Mouse (Mus musculus): ENCODE measurements around the gene Wdr20. TPM values are rescaled to one million over a fixed set of nuclear protein-coding genes. Genes with fewer than 3 reads are reported as not detected.

Wdr20 gene
- total RNA-seq, 1 experiment from 2014 or later = 43.4 TPM

DNA sequence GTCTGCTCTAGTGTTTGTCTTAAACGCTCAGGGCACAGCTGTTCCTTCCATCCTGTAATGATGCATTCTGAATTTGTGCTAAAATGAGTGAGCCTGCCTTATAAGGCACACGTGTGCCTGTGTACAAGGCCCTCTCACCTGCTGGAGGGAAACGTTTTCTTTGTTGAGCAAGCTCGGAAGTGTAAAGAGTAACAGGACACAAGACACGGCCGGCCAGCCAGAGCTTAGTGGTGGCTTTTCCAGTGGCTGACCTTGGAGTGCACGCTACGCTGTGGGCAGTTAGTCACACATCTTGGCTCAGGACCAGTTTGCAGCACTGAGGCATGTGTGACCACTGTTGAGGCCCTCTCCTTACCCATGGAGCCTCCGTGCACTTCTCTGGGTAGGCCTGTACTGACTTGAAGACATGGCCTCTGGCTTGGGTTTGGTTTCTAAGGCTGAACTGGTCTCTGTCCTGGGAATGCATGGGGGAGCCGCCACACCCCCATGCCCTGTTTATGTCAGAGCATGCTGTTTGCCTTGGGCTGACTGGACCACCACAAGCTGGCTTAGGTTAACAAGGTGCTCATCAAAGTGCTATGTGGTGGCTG is 60.2 kb downstream of the Wdr20 start:
- ATAC-seq (replicated peaks in 1 of 2; ENCODE audit: insufficient read depth in 1 of 2, low FRiP score in 2 of 2, low TSS enrichment in 1 of 2, low read depth in 1 of 2, poor library complexity in 2 of 2, severe bottlenecking in 2 of 2) = no peak

DNA sequence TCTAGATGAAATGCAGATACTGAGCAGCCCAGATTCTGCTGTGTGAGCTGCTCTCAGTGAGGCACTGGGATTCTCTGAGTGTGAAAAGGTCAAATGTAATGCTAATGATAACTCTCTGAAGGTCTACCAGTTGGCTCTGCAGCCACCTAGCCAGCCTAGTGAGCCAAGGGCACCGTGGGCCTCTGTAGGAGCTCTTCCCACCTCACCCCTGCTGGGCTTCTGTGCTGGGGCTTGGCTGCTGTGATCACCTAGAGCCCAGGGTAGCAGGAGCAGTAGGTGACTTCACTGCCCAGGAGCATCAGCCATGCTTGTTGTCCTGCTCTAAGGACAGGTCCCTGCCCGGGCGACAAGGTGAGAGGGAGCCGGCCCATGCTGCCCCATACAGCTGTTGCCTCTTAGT is 61.5 kb downstream of the Wdr20 start:
- no peak for ATAC-seq (replicated peaks in 1 of 2; ENCODE audit: insufficient read depth in 1 of 2, low FRiP score in 2 of 2, low TSS enrichment in 1 of 2, low read depth in 1 of 2, poor library complexity in 2 of 2, severe bottlenecking in 2 of 2)

DNA sequence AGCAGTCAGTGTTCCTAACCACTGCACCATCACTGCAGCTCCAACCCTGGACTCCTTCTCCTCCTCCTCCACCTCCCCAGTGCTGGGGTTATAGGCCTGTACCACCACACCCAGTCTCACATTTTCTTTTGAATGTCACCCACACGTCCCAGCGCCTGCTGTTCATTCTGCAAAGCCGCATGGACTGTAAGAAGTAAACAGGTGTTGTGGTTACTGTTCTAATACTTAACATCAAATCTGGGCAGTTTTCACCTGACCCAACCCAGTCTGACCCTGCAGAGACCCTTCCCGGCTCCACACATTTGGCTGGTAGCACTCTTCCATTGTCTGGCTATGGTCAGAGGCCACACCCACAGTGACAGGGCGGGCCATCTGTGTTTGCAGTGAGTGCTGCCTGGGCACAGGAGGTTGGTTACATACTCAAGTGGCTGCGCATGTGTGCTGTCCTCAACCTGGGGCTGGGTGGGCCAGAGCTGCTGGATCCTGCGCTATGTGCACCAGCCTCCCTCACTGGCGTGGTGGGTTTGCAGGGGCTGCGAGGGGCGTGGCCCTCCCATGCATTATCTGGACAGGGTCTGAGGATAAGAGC is 64.2 kb downstream of the Wdr20 start:
- ATAC-seq (replicated peaks in 1 of 2; ENCODE audit: insufficient read depth in 1 of 2, low FRiP score in 2 of 2, low TSS enrichment in 1 of 2, low read depth in 1 of 2, poor library complexity in 2 of 2, severe bottlenecking in 2 of 2) = no peak

DNA sequence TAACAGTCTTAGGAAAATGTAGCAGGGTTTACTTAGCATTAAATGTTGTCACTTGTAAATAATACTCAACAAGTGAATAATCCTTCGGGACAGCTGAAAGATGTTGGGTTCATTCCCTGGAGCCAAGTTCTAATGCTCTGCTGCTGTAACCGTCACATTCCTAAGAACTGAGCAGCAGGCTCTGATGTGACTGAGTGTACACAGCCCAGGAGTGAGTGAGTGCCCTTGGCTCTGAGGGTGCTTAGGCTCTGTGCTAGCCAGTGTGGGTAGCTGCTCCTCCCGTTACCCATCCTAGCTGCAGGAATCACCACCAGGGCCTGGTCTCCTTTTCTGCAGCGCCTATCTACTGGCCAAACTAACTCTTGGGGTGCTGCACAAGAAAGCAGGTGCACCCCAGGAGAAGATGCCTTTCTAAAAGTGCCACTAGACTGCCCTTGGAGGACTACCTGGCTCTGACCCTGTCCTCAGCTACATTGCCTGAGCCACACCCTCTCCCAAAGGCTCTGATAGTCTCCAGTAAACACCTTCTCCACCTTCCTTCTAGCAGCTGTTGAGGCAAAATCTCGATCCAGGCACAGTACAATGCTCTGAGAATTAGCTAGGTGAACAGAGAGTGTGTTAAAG is 65.0 kb downstream of the Wdr20 start:
- ATAC-seq (replicated peaks in 1 of 2; ENCODE audit: insufficient read depth in 1 of 2, low FRiP score in 2 of 2, low TSS enrichment in 1 of 2, low read depth in 1 of 2, poor library complexity in 2 of 2, severe bottlenecking in 2 of 2) = no peak

DNA sequence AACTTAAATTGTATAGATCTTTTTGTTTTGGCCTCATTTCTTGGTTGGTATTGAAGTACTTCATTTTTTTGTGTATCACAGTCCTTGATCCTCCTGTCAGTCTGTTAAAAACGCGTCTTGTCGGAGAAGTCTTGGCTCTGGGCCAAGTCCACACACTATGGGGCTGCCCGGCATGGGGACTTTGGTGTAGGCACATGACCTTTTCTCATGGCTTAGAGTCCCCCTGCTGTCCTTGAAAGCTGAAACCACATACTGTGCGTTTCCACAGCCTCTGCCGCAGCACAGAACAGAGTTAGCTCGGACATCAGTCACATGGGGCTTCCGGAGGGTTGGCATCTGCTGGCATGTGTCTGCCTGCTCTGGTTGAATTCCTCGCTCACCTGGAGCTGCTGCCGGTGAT is 66.5 kb downstream of the Wdr20 start:
- no peak for ATAC-seq (replicated peaks in 1 of 2; ENCODE audit: insufficient read depth in 1 of 2, low FRiP score in 2 of 2, low TSS enrichment in 1 of 2, low read depth in 1 of 2, poor library complexity in 2 of 2, severe bottlenecking in 2 of 2)

DNA sequence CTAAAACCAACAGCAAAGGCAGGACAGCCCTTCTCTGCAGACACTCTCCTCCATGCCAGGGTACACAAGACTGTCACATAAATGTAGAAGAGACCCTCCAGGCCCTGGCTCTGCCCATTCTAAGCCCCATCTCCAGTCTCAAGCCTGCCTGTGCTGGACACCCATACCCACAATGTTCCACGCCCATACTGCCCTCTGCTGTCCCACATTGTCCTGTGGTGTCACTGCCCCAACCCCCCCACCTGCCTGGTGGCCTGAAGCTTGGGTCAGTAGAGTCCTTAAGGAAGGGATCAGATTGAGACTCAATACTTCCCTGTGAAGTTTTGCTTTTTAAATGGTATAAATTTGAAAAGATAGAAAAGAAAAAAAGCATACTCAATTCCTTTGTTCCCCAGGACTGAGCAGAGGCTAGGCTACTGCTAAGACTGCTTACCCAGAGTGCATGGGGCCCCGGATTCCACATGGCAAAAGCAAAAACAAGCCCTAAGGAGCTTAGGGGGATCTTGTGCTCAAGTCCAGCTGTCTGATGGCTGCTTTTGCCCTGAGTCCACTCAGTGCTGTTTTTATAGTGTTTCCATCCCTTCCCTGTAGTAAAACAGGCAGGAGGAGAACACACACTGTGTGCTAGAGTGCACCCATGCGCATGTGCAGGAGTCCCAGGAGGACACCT is 68.7 kb downstream of the Wdr20 start:
- ATAC-seq (replicated peaks in 1 of 2; ENCODE audit: insufficient read depth in 1 of 2, low FRiP score in 2 of 2, low TSS enrichment in 1 of 2, low read depth in 1 of 2, poor library complexity in 2 of 2, severe bottlenecking in 2 of 2) = no peak

DNA sequence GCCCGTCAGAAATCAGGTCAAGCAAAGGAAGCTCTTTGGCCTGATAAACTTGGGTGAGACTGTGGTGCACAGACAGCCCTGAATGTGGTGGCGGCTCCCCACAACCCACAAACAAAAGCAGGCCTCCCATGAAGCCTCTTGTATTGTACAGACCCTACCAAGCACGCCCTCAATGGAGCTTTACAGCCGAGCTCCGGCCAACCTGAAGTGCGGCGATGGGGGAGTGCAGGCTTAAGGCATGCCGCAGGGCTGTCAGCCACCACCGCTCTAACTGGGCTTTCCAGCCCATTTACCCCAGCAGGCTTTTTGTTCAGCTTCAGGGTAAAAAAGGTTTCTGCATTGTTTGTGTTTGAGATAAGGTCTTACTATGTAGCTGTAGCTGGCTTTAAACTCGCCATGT is 70.7 kb downstream of the Wdr20 start:
- ATAC-seq (replicated peaks in 1 of 2; ENCODE audit: insufficient read depth in 1 of 2, low FRiP score in 2 of 2, low TSS enrichment in 1 of 2, low read depth in 1 of 2, poor library complexity in 2 of 2, severe bottlenecking in 2 of 2) = no peak

DNA sequence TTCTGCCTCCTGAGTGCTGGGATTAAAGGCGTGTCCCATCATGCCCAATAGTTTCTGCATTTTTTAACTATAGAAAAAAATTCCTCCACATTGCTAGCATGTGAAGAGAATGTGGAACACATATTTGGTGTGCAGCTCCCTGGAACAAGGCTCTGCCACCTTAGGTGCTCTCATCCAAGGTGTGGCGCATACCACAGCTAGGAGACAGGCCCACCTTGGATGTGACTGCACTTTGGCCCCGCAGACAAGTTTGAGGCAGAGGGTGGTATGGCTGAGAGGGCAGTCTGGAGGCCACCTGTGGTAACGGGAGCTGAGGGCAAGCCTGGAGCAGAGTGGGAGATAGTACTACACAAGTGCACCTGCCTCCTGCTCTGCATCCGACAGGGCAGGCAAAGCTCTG is 71.1 kb downstream of the Wdr20 start:
- ATAC-seq (replicated peaks in 1 of 2; ENCODE audit: insufficient read depth in 1 of 2, low FRiP score in 2 of 2, low TSS enrichment in 1 of 2, low read depth in 1 of 2, poor library complexity in 2 of 2, severe bottlenecking in 2 of 2) = no peak

DNA sequence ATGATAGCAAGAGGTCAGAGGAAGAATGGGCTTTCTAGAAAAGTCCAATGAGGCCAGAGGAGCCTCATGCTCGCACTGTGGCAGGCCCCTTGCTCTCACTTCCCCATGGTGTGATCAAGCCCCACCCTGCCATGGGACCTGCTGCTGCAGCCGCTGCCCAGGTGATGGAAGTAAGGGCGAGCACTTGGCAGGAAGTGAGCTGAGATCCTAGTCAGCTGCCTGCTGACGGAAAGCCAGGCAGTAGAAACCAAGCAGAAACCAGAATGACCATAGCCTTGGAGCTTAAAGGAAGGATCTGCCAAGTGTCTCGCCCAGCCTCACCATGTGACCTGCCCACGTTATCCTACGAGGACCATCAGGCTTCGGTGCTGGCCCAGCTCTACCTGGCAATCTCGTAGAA is 75.4 kb downstream of the Wdr20 start:
- ATAC-seq (replicated peaks in 1 of 2; ENCODE audit: insufficient read depth in 1 of 2, low FRiP score in 2 of 2, low TSS enrichment in 1 of 2, low read depth in 1 of 2, poor library complexity in 2 of 2, severe bottlenecking in 2 of 2) = peak; percentile 48 to 56; a peak in 2 of 4 replicates

DNA sequence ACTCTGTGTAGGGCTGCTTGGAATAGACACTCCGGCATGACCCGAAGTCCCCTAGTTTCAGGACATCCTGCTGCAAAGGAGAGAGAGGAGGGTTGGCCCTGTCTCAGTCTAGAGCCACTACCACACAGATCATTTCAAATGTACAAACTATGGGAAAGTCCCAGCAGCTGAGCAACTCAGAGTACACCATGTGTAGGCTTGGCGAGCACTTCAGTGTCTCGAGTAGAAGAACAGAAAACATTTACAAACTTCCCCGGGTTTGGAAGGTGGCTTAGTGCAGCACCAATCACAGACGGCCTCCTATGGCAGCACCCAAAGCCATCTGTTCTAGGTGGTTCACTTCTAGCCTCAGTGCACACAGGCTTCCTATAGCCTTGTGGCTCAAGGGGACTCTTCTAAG is 75.9 kb downstream of the Wdr20 start:
- ATAC-seq (replicated peaks in 1 of 2; ENCODE audit: insufficient read depth in 1 of 2, low FRiP score in 2 of 2, low TSS enrichment in 1 of 2, low read depth in 1 of 2, poor library complexity in 2 of 2, severe bottlenecking in 2 of 2) = no peak

DNA sequence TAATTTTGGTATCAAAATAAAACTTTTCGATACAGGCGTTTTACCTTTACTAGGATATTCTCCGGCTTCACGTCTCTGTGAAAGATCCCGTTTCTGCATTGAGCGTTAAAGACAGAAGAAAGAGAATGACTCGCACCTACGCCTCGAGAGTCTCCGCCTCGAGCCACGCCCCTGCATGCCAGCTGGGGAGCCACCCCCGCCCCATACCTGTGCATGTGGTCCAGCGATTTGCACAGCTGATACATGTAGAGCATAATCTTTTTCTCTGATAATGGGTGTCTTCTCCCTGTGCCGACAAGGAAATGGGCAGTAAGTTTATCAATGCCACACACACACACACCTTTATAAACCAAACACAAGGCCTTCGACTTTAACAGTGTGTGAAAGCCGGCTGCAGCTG is 77.2 kb downstream of the Wdr20 start:
- ATAC-seq (replicated peaks in 1 of 2; ENCODE audit: insufficient read depth in 1 of 2, low FRiP score in 2 of 2, low TSS enrichment in 1 of 2, low read depth in 1 of 2, poor library complexity in 2 of 2, severe bottlenecking in 2 of 2) = no peak

DNA sequence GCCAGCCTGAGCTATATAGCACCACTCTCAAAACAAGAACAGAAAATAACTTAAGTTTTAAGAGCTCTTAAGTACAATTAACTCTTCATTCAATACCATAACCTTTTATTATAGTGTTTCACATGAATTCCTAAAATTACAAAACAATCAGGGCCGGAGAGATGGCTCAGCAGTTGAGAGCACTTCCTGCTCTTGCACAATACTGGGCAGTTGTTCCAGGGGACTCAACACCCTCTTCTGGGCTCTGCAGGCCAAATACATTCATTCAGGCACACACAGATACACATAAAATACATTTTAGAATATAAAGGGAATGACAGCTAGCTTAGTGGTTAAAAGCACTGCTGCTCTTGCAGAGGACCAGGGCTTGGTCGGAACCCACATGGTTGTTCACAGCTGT is 79.1 kb downstream of the Wdr20 start:
- ATAC-seq (replicated peaks in 1 of 2; ENCODE audit: insufficient read depth in 1 of 2, low FRiP score in 2 of 2, low TSS enrichment in 1 of 2, low read depth in 1 of 2, poor library complexity in 2 of 2, severe bottlenecking in 2 of 2) = no peak

DNA sequence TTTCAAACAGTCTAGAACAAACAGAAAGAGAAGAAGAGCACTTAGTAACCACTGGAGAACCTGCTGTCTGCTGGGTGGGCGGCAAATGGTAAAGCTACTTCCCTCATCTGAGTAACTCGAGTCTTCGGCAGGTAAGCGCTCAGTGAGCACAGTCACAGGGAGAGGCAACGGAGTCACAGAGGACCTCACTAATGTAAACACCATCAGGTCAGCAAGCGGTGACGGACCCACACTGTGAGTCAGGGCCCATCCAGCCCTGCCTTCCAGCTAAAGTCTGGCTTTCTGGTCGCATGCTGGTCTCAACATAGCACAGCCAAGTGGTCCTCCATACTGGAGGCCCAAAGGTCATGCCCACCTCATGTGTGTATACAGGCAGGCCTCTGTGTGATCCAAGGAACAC is 81.6 kb downstream of the Wdr20 start:
- ATAC-seq (replicated peaks in 1 of 2; ENCODE audit: insufficient read depth in 1 of 2, low FRiP score in 2 of 2, low TSS enrichment in 1 of 2, low read depth in 1 of 2, poor library complexity in 2 of 2, severe bottlenecking in 2 of 2) = no peak

DNA sequence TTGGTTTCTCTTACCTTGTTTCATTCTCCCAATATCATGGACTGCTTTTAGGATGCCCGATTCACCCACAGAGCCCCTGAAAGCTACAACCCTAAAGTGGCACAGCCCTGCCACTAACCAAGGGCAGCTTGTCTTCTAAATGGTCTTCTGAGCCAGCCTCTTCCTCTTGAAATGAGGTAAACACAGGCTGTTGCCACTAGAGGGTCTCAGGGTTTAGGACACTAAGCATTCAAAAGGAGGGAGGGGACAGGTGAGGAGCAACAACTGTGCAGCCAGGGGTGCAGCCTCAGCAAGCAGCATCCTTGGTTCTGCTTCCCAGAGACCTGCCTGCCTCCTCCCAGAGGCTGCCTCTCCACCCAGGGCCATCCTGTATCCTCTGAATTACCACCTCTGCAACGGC is 84.0 kb downstream of the Wdr20 start:
- ATAC-seq (replicated peaks in 1 of 2; ENCODE audit: insufficient read depth in 1 of 2, low FRiP score in 2 of 2, low TSS enrichment in 1 of 2, low read depth in 1 of 2, poor library complexity in 2 of 2, severe bottlenecking in 2 of 2) = no peak

DNA sequence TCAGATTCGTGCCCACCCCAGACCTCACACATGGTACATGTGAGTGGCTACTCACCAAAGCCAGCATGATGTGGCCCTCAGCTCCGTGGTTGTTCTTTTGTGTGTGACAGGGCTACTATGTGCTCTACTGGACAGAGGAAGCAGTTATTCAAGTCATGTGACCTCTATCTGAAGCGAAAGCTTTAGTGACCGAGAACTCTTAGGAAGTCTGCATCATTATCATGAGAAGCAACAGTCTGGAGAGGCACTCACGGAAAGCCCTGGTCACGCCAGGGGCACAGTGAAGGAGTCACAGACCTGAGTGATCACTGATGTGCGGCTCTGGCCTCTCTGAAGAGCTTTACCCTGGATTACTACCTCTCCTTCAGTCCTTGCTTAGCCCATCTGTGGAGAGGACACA is 84.6 kb downstream of the Wdr20 start:
- no peak for ATAC-seq (replicated peaks in 1 of 2; ENCODE audit: insufficient read depth in 1 of 2, low FRiP score in 2 of 2, low TSS enrichment in 1 of 2, low read depth in 1 of 2, poor library complexity in 2 of 2, severe bottlenecking in 2 of 2)

DNA sequence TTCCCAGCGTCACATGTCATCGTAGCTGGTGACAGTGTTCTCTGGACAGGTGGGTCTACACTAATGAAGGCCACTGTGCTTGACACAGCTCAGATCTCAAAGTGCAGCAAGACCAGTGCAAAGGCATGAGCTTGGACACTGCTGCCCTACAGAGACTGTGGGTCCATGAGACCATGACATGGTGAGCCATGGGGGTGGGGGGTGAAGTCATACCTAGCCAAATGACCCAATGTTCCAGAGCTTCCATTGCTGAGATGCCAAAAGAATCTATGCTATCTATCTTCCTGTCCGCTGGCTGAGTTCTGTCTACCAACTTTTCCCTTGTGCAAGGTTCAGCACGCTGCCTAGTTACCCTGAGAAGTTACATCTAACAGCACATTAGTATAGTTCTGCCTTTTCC is 91.2 kb downstream of the Wdr20 start:
- no peak for ATAC-seq (replicated peaks in 1 of 2; ENCODE audit: insufficient read depth in 1 of 2, low FRiP score in 2 of 2, low TSS enrichment in 1 of 2, low read depth in 1 of 2, poor library complexity in 2 of 2, severe bottlenecking in 2 of 2)

DNA sequence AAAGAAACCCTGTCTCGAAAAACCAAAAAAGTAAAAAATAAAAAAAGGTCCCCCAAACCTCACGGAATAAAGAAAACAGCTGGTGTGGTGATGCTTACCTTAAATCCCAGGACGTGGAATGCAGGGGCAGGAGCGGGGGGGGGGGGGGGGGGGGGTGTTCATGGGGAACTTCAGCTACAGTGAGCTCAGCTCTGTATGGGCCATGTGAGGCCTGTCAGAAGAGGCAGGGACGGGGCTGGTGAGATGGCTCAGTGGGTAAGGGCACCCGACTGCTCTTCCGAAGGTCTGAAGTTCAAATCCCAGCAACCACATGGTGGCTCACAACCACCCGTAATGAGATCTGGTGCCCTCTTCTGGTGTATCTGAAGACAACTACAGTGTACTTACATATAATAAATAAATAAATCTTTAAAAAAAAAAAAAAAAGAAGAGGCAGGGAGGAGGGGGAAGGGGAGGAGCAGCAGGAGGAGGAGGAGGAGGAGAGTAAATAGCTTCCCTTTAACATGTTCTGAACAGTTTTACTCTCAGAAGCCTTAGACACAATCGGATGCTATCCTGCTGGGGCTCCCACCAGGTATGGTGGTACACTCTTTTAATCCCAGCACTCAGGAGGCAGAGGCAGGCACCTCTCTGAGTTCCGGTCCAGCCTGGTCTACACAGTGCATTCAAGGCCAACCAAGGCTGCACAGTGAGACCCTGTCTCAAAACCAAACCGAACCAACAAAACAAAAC is 92.7 kb downstream of the Wdr20 start:
- no peak for ATAC-seq (replicated peaks in 1 of 2; ENCODE audit: insufficient read depth in 1 of 2, low FRiP score in 2 of 2, low TSS enrichment in 1 of 2, low read depth in 1 of 2, poor library complexity in 2 of 2, severe bottlenecking in 2 of 2)

DNA sequence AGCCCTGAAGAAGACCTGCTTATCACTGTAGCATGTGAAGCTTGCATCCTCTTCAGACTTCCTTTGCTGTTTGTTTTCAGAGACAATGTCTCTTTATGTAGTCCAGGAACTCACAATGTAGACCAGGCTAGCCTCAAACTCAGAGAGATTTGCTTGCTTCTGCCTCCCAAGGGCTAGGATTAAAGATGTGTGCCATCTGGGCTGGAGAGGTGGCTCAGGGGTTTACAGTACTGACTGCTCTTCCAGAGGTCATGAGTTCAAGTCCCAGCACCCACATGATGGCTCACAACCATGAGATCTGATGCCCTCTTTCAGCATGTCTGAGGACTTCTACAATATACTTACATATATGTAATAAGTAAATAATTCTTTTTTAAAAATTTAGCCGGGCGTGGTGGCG is 97.4 kb downstream of the Wdr20 start:
- ATAC-seq (replicated peaks in 1 of 2; ENCODE audit: insufficient read depth in 1 of 2, low FRiP score in 2 of 2, low TSS enrichment in 1 of 2, low read depth in 1 of 2, poor library complexity in 2 of 2, severe bottlenecking in 2 of 2) = no peak
